Mouse (Mus musculus): ENCODE results near the gene Krt77.

DNA sequence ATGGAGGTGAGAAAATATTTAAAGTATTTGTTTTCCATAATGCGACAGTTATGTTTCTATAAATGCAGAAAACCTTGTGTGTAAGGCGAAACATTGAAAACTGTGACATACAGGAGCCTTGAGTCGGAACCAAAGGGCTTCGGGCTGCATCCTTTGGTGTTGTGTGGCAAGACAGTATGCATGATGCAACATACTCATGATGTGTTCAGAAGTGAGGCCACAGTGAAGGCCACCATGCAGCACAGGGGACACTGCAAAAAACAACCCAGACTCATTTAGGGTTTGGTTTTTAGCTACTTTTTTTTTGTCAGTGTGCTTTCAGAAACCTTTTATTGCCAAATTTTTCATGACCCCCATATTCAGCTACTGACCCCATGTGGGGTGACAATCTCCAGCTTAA, 25.7 kb upstream of the Krt77 start:
- TF ChIP-seq GATA1 (IDR thresholded peaks at IDR 0.05; ENCODE audit: borderline replicate concordance, low read length) (no peak), FLI1 (IDR thresholded peaks at IDR 0.05; ENCODE audit: low read length) (no peak)

Measured in megakaryocyte, embryonic 14.5 days (primary cell).